Mouse (Mus musculus) lung, postnatal 0 days (tissue): ENCODE measurements around the gene Agl. TPM values are rescaled to one million over a fixed set of nuclear protein-coding genes. Genes with fewer than 3 reads are reported as not detected.
"Not testable (repeated sequence)": the region's sequence is repeated elsewhere in the genome, so short reads cannot be mapped to it uniquely, and the experiment has no call there.

Source experiments
- ATAC-seq: fragments of 200-750 bp; cut with Nextera tagmentation; 2 replicates; pipeline ENCODE4 v1.8.0; 2017; ENCODE audit warnings: moderate library complexity
- DNase-seq: peaks from one replicate; pipeline ENCODE4 v3.0.0-alpha.2; 2016; ENCODE audit warnings: low spot score
- H3K27ac ChIP-seq: fragments of 300-500 bp; sonication (generic); 2 replicates; pipeline ENCODE4 v1.5.1; 2014; ENCODE audit warnings: antibody characterized with exemption, mild to moderate bottlenecking, low read length, mixed read lengths
- H3K27me3 ChIP-seq: fragments of 300-500 bp; sonication (generic); replicated peaks from 2 replicates; pipeline ENCODE4 v1.6.1; 2014; ENCODE audit warnings: low read length, mixed read lengths; ENCODE audit not compliant: insufficient read depth
- H3K36me3 ChIP-seq: fragments of 300-500 bp; sonication (generic); 2 replicates; pipeline ENCODE4 v1.6.1; 2014; ENCODE audit warnings: low read length, mixed read lengths; ENCODE audit not compliant: insufficient read depth
- H3K4me1 ChIP-seq: fragments of 300-500 bp; sonication (generic); 2 replicates; pipeline ENCODE4 v1.6.1; 2014; ENCODE audit warnings: antibody characterized with exemption, low read depth, low read length, mixed read lengths; ENCODE audit not compliant: insufficient read depth
- H3K4me2 ChIP-seq: fragments of 300-500 bp; sonication (generic); replicated peaks from 2 replicates; pipeline ENCODE4 v1.6.1; 2014; ENCODE audit warnings: low read depth, mild to moderate bottlenecking, low read length, moderate library complexity, mixed read lengths
- H3K4me3 ChIP-seq: fragments of 300-500 bp; sonication (generic); 2 replicates; pipeline ENCODE4 v1.5.1; 2014; ENCODE audit warnings: low read depth, low read length
- H3K9ac ChIP-seq: fragments of 300-500 bp; sonication (generic); replicated peaks from 2 replicates; pipeline ENCODE4 v1.6.1; 2014; ENCODE audit warnings: low read depth, mild to moderate bottlenecking
- H3K9me3 ChIP-seq: fragments of 300-500 bp; sonication (generic); 2 replicates; pipeline ENCODE4 v1.6.1; 2016; ENCODE audit warnings: low read length, mixed read lengths
- CTCF ChIP-seq: IDR thresholded peaks from 2 replicates; pipeline ENCODE4 v1.5.1; 2016; ENCODE audit warnings: antibody characterized with exemption, mild to moderate bottlenecking
- EP300 ChIP-seq: IDR thresholded peaks from 2 replicates; pipeline ENCODE4 v1.6.1; 2016; ENCODE audit warnings: antibody characterized with exemption, mild to moderate bottlenecking, control low read depth
- WGBS: fragments of 180-500 bp; shearing (Covaris S2); extraction: QIAGEN DNeasy Blood & Tissue Kit; methylation state at CpG from one replicate; pipeline ENCODE4 v1.1.7; 2014; 5-methylcytosine and 5-hydroxymethylcytosine counted together
- polyA plus RNA-seq: library from polyadenylated mRNA; unstranded; fragments of >200 nt; fragmentation: Nextera tagmentation; extraction: Ambion mirVana; gene quantifications from 2 replicates; pipeline ENCODE4 v1.2.1, GENCODE M21; 2015

Gene Agl
- polyA plus RNA-seq, 1 experiment from 2014 or later: 6.5 TPM

GRCm38 (mm10) chr3:116817231-116817630 is 9.3 kb upstream of the Agl start:
- Histone ChIP-seq H3K4me3 (no peak overlapping the region), H3K4me1 (peaks cover 2% of the 10 kb centered on the region; the same call in 1 of the 2 replicates), H3K27ac (no peak overlapping the region), H3K27me3 (no peaks in the 10 kb centered on the region), H3K9ac (no peak overlapping the region), H3K9me3 (no peaks in the 10 kb centered on the region), H3K36me3 (no peaks in the 10 kb centered on the region), H3K4me2 (no peak overlapping the region)
- no peak for TF ChIP-seq EP300
- no peak for TF ChIP-seq CTCF
- DNase-seq: no peak
- 80% methylated on average over 6 of the region's 7 CpGs for WGBS
- ATAC-seq: no peak; the same call in 1 of the 2 replicates

- Histone ChIP-seq H3K9me3 (no peaks in the 10 kb centered on the region), H3K4me1 (peaks cover 2% of the 10 kb centered on the region; the same call in 1 of the 2 replicates), H3K4me2 (no peak overlapping the region), H3K4me3 (no peak overlapping the region), H3K27me3 (no peaks in the 10 kb centered on the region), H3K36me3 (no peaks in the 10 kb centered on the region), H3K27ac (no peak overlapping the region), H3K9ac (no peak overlapping the region)
- peak; percentile 60 for DNase-seq
- WGBS: 58% methylated on average over 3 of the region's 3 CpGs
- ATAC-seq: peak; percentile 17
- no peak for TF ChIP-seq CTCF
- no peak for TF ChIP-seq EP300
Measured at GRCm38 (mm10) chr3:116816674-116817215, 8.8 kb upstream of the Agl start.

GRCm38 (mm10) chr3:116815916-116816315 is 8.0 kb upstream of the Agl start:
- ATAC-seq (no peak), DNase-seq (no peak)
- no peak overlapping the region for H3K9ac ChIP-seq
- WGBS: 80% methylated on average over 4 of the region's 4 CpGs
- TF ChIP-seq EP300 (no peak), CTCF (no peak)
- no peak overlapping the region for H3K4me3 ChIP-seq
- peaks cover 2% of the 10 kb centered on the region; the same call in 1 of the 2 replicates for H3K4me1 ChIP-seq
- no peak overlapping the region for H3K4me2 ChIP-seq
- no peaks in the 10 kb centered on the region for H3K36me3 ChIP-seq
- no peaks in the 10 kb centered on the region for H3K27me3 ChIP-seq
- no peaks in the 10 kb centered on the region for H3K9me3 ChIP-seq
- no peak overlapping the region for H3K27ac ChIP-seq

DNA sequence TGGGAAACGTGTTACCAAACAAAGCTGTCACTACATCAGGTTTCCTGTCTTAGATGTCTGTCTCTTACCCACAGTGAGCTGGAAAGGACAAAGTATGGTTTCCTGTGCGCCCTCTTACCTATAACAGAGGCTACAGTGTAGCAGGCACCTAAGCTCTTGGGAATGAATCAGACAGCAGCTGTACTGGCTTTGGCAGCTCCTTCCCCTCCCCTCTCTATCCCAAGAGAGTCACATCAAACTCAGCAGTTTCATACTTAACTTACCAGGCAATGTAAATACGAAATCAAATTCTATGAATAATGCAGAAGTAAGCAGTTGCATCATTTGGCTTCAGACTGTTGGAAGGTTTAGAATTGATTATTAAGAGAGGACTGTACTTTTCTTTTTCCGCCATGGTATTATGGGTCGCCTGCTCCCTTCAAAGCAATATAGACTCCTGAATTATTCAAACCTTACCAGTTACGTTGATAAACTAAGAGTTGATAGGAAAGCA is 7.4 kb upstream of the Agl start:
- H3K9me3 ChIP-seq: no peaks in the 10 kb centered on the region
- H3K4me2 ChIP-seq: no peak overlapping the region
- peaks cover 2% of the 10 kb centered on the region; the same call in 1 of the 2 replicates for H3K4me1 ChIP-seq
- H3K9ac ChIP-seq: no peak overlapping the region
- WGBS: 73% methylated on average over 6 of the region's 6 CpGs
- H3K4me3 ChIP-seq: no peak overlapping the region
- ATAC-seq (no peak), DNase-seq (no peak)
- no peak for TF ChIP-seq EP300
- no peak for TF ChIP-seq CTCF
- no peaks in the 10 kb centered on the region for H3K36me3 ChIP-seq
- H3K27me3 ChIP-seq: no peaks in the 10 kb centered on the region
- H3K27ac ChIP-seq: no peak overlapping the region

GRCm38 (mm10) chr3:116812946-116813345 is 5.0 kb upstream of the Agl start:
- ATAC-seq (no peak), DNase-seq (no peak)
- Histone ChIP-seq H3K27ac (no peak overlapping the region), H3K27me3 (no peaks in the 10 kb centered on the region), H3K4me2 (no peak overlapping the region), H3K36me3 (no peaks in the 10 kb centered on the region), H3K9ac (no peak overlapping the region), H3K9me3 (no peaks in the 10 kb centered on the region), H3K4me3 (no peak overlapping the region), H3K4me1 (peaks cover 6% of the 10 kb centered on the region; the same call in 1 of the 2 replicates)
- TF ChIP-seq EP300: no peak
- TF ChIP-seq CTCF: no peak
- 71% methylated on average over 2 of the region's 2 CpGs for WGBS

DNA sequence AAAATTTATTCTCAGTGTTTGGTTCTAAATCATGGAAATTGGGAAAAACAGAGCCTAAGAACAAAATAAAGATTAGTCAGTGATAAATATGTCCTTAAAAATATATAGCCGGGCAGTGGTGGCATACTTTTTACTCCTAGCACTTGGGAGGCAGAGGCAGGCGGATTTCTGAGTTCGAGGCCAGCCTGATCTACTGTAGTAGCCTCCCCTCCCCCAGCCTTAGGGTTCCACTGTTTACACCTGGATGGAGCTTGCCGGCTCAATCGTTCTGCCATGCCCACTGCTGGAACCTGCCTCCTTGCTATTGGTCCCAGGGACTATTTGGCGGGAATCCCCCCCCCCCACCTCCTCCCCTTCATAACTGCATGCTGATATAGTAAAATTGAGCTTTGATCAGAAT is 2.4 kb upstream of the Agl start:
- WGBS: 84% methylated on average over 6 of the region's 6 CpGs
- not testable (repeated sequence) for H3K36me3 ChIP-seq, H3K9me3 ChIP-seq, ATAC-seq, H3K27ac ChIP-seq, H3K27me3 ChIP-seq, H3K4me1 ChIP-seq, H3K4me3 ChIP-seq, H3K9ac ChIP-seq, H3K4me2 ChIP-seq, DNase-seq
